Mouse (Mus musculus): ENCODE measurements around the gene Tbc1d10c. TPM values are rescaled to one million over a fixed set of nuclear protein-coding genes. Genes with fewer than 3 reads are reported as not detected.

Tbc1d10c gene
- polyA plus RNA-seq (2015; fragmentation: Nextera tagmentation; extraction: Ambion mirVana) = 2.4 and 3.0 TPM in 2 replicates

- Histone ChIP-seq H3K9ac (peak within 1 kb of the TSS; percentile 99), H3K9me3 (replicated peaks) (no peaks in the 10 kb centered on the region), H3K4me3 (replicated peaks) (peak within 1 kb of the TSS; percentile 87), H3K4me1 (peaks cover 50% of the 10 kb centered on the region), H3K36me3 (peaks cover 28% of the 10 kb centered on the region), H3K27ac (peak within 1 kb of the TSS; percentile 98), H3K27me3 (no peaks in the 10 kb centered on the region), H3K4me2 (peak within 1 kb of the TSS; percentile 77)
- 35% methylated on average over 4 of the region's 4 CpGs for WGBS
- ATAC-seq (replicated peaks; ENCODE audit: low FRiP score) = no peak
Observed at GRCm38 (mm10) chr19:4190831-4191334, at the start of gene Tbc1d10c. Gene Tbc1d10c, minus strand, starts transcription at chr19:4191284.

DNA sequence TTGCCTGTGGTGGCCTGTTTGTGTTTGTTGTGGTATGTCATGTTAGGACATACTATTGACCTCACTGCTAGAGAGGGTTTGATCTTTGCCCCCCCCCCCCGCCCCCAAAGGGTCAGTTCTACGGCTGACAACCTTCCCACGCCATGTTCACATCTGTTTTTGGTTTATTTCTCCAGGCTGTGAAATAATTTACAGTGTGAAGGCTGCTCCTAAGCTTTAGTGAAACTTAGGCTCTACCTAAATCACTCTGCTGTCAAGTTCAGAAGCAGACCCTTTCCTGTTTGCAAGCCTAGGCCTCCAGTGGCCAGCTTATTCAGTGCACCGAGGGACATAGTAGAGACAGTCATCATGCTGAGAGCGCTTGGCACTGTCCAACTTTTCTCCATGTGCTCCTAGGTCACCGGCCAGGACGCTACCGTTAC is 49.2 kb upstream of the Tbc1d10c start:
- H3K4me2 ChIP-seq = no peak overlapping the region
- no peak overlapping the region for H3K9ac ChIP-seq
- ATAC-seq (replicated peaks; ENCODE audit: low FRiP score) = no peak
- peaks cover 17% of the 10 kb centered on the region for H3K4me1 ChIP-seq
- no peaks in the 10 kb centered on the region for H3K9me3 ChIP-seq (replicated peaks)
- H3K36me3 ChIP-seq = no peaks in the 10 kb centered on the region
- H3K4me3 ChIP-seq (replicated peaks) = no peak overlapping the region
- WGBS = 35% methylated on average over 8 of the region's 8 CpGs
- no peaks in the 10 kb centered on the region for H3K27me3 ChIP-seq
- no peak overlapping the region for H3K27ac ChIP-seq

GRCm38 (mm10) chr19:4234548-4234947 is 43.5 kb upstream of the Tbc1d10c start:
- Histone ChIP-seq H3K4me1 (peaks cover 40% of the 10 kb centered on the region), H3K9ac (no peak overlapping the region), H3K4me2 (no peak overlapping the region), H3K9me3 (replicated peaks) (no peaks in the 10 kb centered on the region), H3K4me3 (replicated peaks) (no peak overlapping the region), H3K27me3 (no peaks in the 10 kb centered on the region), H3K36me3 (no peaks in the 10 kb centered on the region), H3K27ac (no peak overlapping the region)
- 71% methylated on average over 4 of the region's 4 CpGs for WGBS
- no peak for ATAC-seq (replicated peaks; ENCODE audit: low FRiP score)

DNA sequence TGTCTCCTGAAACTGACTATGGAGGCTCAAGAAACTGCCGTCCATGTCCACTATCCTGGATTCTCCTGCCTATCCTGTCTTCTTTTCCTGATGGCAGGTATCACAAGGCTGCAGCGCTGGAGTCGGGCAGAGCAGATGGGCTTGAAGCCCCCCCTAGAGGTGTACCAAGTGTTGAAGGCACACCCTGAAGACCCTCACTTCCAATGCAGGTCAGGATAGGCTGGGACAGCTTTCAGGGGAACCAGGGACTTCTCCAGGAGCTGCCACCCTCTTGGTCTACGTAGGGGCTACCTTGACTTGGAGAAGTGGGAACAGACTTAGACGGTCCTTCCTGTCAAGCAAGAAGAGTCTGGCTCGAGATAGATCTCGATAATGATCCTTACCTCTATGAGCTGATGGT is 41.6 kb upstream of the Tbc1d10c start:
- Histone ChIP-seq H3K4me2 (peak overlapping the region; percentile 67), H3K27ac (peak overlapping the region; percentile 95), H3K9ac (0 out of 2 replicates have a peak overlapping the region, but pooled peaks have one; percentile 53), H3K4me1 (peaks cover 51% of the 10 kb centered on the region), H3K4me3 (replicated peaks) (peak overlapping the region; percentile 53; the same call in 1 of the 2 replicates), H3K9me3 (replicated peaks) (no peaks in the 10 kb centered on the region), H3K36me3 (no peaks in the 10 kb centered on the region), H3K27me3 (no peaks in the 10 kb centered on the region)
- WGBS = 84% methylated on average over 7 of the region's 7 CpGs
- no peak for ATAC-seq (replicated peaks; ENCODE audit: low FRiP score)

DNA sequence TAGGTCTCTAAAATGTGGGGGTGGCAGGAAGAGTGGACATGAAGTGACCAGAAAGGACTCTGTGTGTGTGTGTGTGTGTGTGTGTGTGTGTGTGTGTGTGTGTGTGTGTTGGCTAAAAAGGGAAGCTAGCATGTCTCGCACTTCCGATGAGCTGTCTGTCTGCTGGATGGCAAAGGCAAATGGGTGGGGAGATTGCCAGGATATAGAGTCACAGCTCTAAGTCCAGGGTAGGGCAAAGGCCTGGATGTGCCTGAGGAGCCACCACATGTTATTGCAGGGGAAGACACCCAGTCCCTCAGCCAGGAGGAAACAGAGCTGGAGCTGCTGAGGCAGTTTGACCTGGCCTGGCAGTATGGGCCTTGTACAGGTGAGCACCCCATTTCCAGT is 41.1 kb upstream of the Tbc1d10c start:
- H3K4me2 ChIP-seq = peak overlapping the region; percentile 67
- no peaks in the 10 kb centered on the region; the same call in 1 of the 2 replicates for H3K27me3 ChIP-seq
- peak overlapping the region; percentile 95 for H3K27ac ChIP-seq
- peak overlapping the region; percentile 53 for H3K4me3 ChIP-seq (replicated peaks)
- H3K36me3 ChIP-seq = no peaks in the 10 kb centered on the region
- H3K9ac ChIP-seq = peak overlapping the region; percentile 53
- peaks cover 51% of the 10 kb centered on the region for H3K4me1 ChIP-seq
- H3K9me3 ChIP-seq (replicated peaks) = no peaks in the 10 kb centered on the region
- WGBS = 37% methylated on average over 2 of the region's 2 CpGs
- peak; percentile 8 for ATAC-seq (replicated peaks; ENCODE audit: low FRiP score)

- Histone ChIP-seq H3K27me3 (no peaks in the 10 kb centered on the region; the same call in 1 of the 2 replicates), H3K27ac (peak within 1 kb of the TSS; percentile 95), H3K36me3 (no peaks in the 10 kb centered on the region), H3K4me3 (replicated peaks) (peak within 1 kb of the TSS; percentile 53), H3K9ac (peak within 1 kb of the TSS; percentile 53), H3K9me3 (replicated peaks) (no peaks in the 10 kb centered on the region), H3K4me2 (peak within 1 kb of the TSS; percentile 67), H3K4me1 (peaks cover 51% of the 10 kb centered on the region)
- ATAC-seq (replicated peaks; ENCODE audit: low FRiP score) = peak; percentile 82
- 10% methylated on average over 26 of the region's 26 CpGs for WGBS
Observed at GRCm38 (mm10) chr19:4231253-4232185, 40.4 kb upstream of the Tbc1d10c start, which contains the start of gene Pold4. Gene Pold4, plus strand, starts transcription at chr19:4231899.

- Histone ChIP-seq H3K4me1 (peaks cover 51% of the 10 kb centered on the region), H3K9me3 (replicated peaks) (no peaks in the 10 kb centered on the region), H3K27me3 (no peaks in the 10 kb centered on the region; the same call in 1 of the 2 replicates), H3K4me3 (replicated peaks) (no peak overlapping the region), H3K9ac (no peak overlapping the region), H3K4me2 (no peak overlapping the region), H3K27ac (peak overlapping the region; percentile 95), H3K36me3 (no peaks in the 10 kb centered on the region)
- 40% methylated on average over 8 of the region's 8 CpGs for WGBS
- ATAC-seq (replicated peaks; ENCODE audit: low FRiP score) = no peak
Observed at GRCm38 (mm10) chr19:4230415-4230814, 39.3 kb upstream of the Tbc1d10c start.

- H3K36me3 ChIP-seq = no peaks in the 10 kb centered on the region
- 0 out of 2 replicates have a peak overlapping the region, but pooled peaks have one; percentile 19 for H3K4me2 ChIP-seq
- no peak overlapping the region for H3K4me3 ChIP-seq (replicated peaks)
- ATAC-seq (replicated peaks; ENCODE audit: low FRiP score) = peak; percentile 34; the same call in 1 of the 2 replicates
- H3K27me3 ChIP-seq = no peaks in the 10 kb centered on the region; the same call in 1 of the 2 replicates
- H3K9me3 ChIP-seq (replicated peaks) = no peaks in the 10 kb centered on the region
- peak overlapping the region; percentile 95 for H3K27ac ChIP-seq
- WGBS = 23% methylated on average over 9 of the region's 9 CpGs
- no peak overlapping the region for H3K9ac ChIP-seq
- H3K4me1 ChIP-seq = peaks cover 51% of the 10 kb centered on the region
Observed at GRCm38 (mm10) chr19:4229451-4230076, 38.5 kb upstream of the Tbc1d10c start.

GRCm38 (mm10) chr19:4228891-4229290 is 37.8 kb upstream of the Tbc1d10c start:
- Histone ChIP-seq H3K27me3 (no peaks in the 10 kb centered on the region; the same call in 1 of the 2 replicates), H3K9me3 (replicated peaks) (no peaks in the 10 kb centered on the region), H3K27ac (no peak overlapping the region), H3K4me1 (peaks cover 51% of the 10 kb centered on the region), H3K36me3 (no peaks in the 10 kb centered on the region), H3K9ac (no peak overlapping the region), H3K4me2 (no peak overlapping the region), H3K4me3 (replicated peaks) (no peak overlapping the region)
- no peak for ATAC-seq (replicated peaks; ENCODE audit: low FRiP score)
- 78% methylated on average over 4 of the region's 4 CpGs for WGBS

GRCm38 (mm10) chr19:4227894-4228678 is 37.0 kb upstream of the Tbc1d10c start:
- 17% methylated on average over 8 of the region's 8 CpGs for WGBS
- peaks cover 2% of the 10 kb centered on the region; the same call in 1 of the 2 replicates for H3K36me3 ChIP-seq
- peak; percentile 26; the same call in 1 of the 2 replicates for ATAC-seq (replicated peaks; ENCODE audit: low FRiP score)

GRCm38 (mm10) chr19:4227446-4227845 is 36.4 kb upstream of the Tbc1d10c start:
- Histone ChIP-seq H3K9ac (no peak overlapping the region), H3K9me3 (replicated peaks) (no peaks in the 10 kb centered on the region), H3K4me1 (peaks cover 50% of the 10 kb centered on the region), H3K27me3 (no peaks in the 10 kb centered on the region; the same call in 1 of the 2 replicates), H3K36me3 (peaks cover 7% of the 10 kb centered on the region; the same call in 1 of the 2 replicates), H3K27ac (no peak overlapping the region), H3K4me2 (no peak overlapping the region), H3K4me3 (replicated peaks) (no peak overlapping the region)
- WGBS = 79% methylated on average over 5 of the region's 5 CpGs
- no peak for ATAC-seq (replicated peaks; ENCODE audit: low FRiP score)

More at GRCm38 (mm10) chr19:4227894-4228678, 37.0 kb upstream of the Tbc1d10c start:
- Histone ChIP-seq H3K9me3 (replicated peaks) (no peaks in the 10 kb centered on the region), H3K9ac (no peak overlapping the region), H3K4me3 (replicated peaks) (no peak overlapping the region), H3K4me1 (peaks cover 50% of the 10 kb centered on the region), H3K27ac (no peak overlapping the region; the same call in 1 of the 2 replicates), H3K27me3 (no peaks in the 10 kb centered on the region; the same call in 1 of the 2 replicates), H3K4me2 (no peak overlapping the region)
